Mouse (Mus musculus): ENCODE measurements around the gene Dnah12. TPM values are rescaled to one million over a fixed set of nuclear protein-coding genes. Genes with fewer than 3 reads are reported as not detected.

Gene Dnah12
- polyA plus RNA-seq (2012; ENCODE audit: insufficient read depth, low replicate concordance), result not detected in 2 replicates

DNA sequence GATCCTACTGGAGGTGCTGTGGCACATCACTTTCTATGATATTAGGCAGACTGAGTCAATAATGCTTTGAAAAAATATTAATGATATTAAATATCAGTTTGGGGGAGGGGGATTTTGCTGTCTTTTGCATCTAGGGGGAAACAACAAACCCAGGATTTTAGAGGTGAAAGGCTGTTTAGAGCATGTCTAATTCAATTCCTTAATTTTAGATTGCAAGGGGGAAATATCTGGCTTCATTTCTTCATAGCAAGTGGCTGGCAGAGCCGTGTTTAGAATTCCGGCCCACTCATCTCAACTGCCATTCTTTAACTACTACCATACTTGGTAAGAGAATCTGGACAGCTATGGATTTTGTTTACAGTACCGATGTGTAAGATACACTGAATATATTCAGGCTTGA lies at the start of gene Dnah12:
Dnah12 (plus strand) TSS at position 301 of the 400 bp plus-strand sequence.
- Histone ChIP-seq H3K4me1 (0 out of 2 replicates have a peak, but pooled peaks cover 4% of the 10 kb centered on the region), H3K4me3 (replicated peaks) (no peak within 1 kb of the TSS)
- TF ChIP-seq FLI1 (IDR thresholded peaks at IDR 0.05; ENCODE audit: low read length), result no peak
- TF ChIP-seq GATA1 (IDR thresholded peaks at IDR 0.05; ENCODE audit: borderline replicate concordance, low read length), result no peak

DNA sequence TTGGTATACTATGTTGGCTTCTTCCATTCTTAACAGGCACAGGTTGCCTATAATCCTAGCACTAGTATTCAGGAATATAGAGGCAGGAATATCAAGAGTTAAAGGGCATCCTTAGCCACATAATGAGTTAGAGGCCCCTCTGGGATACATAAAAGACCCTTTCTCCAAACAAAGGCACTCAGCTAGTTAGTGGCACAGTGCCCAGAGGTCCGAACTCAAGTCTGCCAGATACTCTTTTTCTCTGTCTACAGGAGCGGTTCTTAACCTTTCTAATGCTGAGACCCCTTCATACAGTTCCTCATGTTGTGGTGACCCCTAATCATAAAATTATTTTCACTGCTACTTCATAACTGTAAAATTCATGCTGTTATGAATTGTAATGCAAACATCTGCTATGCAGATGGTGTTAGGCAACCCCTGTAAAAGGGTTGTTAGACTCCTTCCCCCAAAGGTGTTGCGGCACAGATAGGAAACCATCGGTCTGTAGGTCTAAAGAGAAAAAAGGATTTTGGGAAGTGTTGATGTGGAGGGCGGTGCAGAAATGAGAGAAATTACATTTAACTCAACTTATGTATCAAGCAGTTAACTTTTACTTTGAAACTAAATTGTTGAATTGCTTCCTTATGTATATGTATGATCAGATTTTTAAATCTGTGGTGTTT lies 47.0 kb upstream of the Dnah12 start:
- Histone ChIP-seq H3K27me3 (replicated peaks) (no peaks in the 10 kb centered on the region), H3K9me3 (no peaks in the 10 kb centered on the region), H3K4me1 (peaks cover 29% of the 10 kb centered on the region), H3K36me3 (replicated peaks; ENCODE audit: low read length) (peaks cover 57% of the 10 kb centered on the region), H3K4me3 (replicated peaks) (no peak overlapping the region)
- TF ChIP-seq FLI1 (IDR thresholded peaks at IDR 0.05; ENCODE audit: low read length) (no peak), GATA1 (IDR thresholded peaks at IDR 0.05; ENCODE audit: borderline replicate concordance, low read length) (no peak)

More for the DNA sequence above, at the start of gene Dnah12:
- Histone ChIP-seq H3K9me3 (no peaks in the 10 kb centered on the region), H3K27me3 (replicated peaks) (no peaks in the 10 kb centered on the region), H3K36me3 (replicated peaks; ENCODE audit: low read length) (no peaks in the 10 kb centered on the region)

DNA sequence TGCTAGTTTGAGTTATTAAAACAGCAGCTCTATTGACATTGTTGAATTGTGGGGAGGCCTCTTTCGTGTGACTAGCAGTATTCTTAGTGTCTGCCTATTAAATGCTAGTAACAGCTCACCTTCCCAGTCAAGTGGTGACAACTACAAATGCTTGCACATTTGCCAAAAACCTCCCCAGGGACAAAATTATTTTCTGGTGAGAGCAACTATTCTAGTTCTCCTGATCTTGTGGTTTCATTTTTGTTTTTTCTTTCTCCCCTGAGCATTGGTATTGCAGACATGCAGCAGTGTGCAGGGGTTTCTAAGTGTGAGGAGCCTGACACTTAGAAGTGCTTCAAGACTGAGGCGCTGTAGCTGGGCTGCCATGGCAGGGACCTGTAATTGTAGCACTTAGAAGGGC lies 45.3 kb upstream of the Dnah12 start:
- no peaks in the 10 kb centered on the region for H3K27me3 ChIP-seq (replicated peaks)
- peaks cover 69% of the 10 kb centered on the region for H3K36me3 ChIP-seq (replicated peaks; ENCODE audit: low read length)
- H3K4me3 ChIP-seq (replicated peaks), result no peak overlapping the region
- H3K4me1 ChIP-seq, result peaks cover 20% of the 10 kb centered on the region
- TF ChIP-seq FLI1 (IDR thresholded peaks at IDR 0.05; ENCODE audit: low read length), result no peak
- TF ChIP-seq GATA1 (IDR thresholded peaks at IDR 0.05; ENCODE audit: borderline replicate concordance, low read length), result no peak
- H3K9me3 ChIP-seq, result no peaks in the 10 kb centered on the region

DNA sequence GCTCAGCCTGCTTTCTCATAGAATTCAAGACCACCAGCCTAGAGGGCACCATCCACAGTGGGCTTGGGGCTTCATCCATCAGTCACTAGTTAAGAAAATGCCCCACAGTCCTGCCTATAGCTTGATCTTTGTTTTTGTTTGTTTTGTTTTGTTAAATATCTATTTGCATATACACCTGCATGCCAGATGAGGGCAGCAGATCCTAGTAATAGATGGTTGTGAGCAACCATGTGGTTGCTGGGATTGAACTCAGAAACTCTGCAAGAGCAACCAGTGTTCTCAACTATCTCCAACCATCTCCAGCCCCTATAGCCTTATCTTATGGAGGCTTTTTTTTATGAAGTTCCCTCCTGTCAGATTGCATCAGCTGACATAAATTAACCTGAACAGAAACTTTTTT lies 41.2 kb upstream of the Dnah12 start:
- Histone ChIP-seq H3K27me3 (replicated peaks) (no peaks in the 10 kb centered on the region), H3K9me3 (no peaks in the 10 kb centered on the region), H3K36me3 (replicated peaks; ENCODE audit: low read length) (peaks cover 94% of the 10 kb centered on the region), H3K4me3 (replicated peaks) (no peak overlapping the region), H3K4me1 (peaks cover 3% of the 10 kb centered on the region; the same call in 1 of the 2 replicates)
- no peak for TF ChIP-seq FLI1 (IDR thresholded peaks at IDR 0.05; ENCODE audit: low read length)
- TF ChIP-seq GATA1 (IDR thresholded peaks at IDR 0.05; ENCODE audit: borderline replicate concordance, low read length), result no peak

DNA sequence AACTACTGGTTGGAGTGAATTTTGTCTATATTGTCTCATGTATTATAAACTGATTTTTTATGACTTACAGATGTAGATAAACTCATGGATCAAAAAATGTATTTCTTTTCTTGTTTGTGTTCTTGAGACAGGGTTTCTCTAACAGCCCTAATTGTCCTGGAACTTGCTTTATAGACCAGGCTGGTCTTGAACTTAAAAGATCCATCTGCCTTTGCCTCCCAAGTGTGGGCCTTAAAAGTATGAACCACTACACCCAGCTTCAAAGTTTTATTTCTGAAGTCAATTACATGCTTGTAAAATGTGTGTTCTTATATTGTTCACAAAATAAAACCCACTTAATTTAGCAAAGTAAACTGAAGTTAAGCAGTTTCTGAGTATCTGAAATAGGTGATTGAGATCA lies 34.9 kb upstream of the Dnah12 start:
- TF ChIP-seq GATA1 (IDR thresholded peaks at IDR 0.05; ENCODE audit: borderline replicate concordance, low read length) (no peak), FLI1 (IDR thresholded peaks at IDR 0.05; ENCODE audit: low read length) (no peak)
- no peaks in the 10 kb centered on the region for H3K27me3 ChIP-seq (replicated peaks)

DNA sequence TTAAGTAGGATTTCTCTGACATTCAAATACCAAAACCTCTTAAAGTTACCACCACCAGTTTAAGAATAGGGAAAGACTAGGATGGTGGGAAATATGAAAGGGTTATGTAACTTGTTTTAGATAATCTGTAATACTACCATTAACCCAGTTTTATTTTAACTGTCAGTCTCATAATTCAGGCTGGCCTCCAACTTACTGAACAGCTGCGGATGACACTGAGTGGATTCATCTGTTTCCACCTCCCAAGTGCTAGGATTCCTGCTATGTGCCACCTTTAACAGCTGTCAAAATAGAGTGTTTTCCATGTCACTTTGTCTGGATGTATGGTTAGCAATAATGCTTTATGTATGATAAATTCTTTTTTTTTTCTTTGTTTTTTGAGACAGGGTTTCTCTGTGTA lies 32.8 kb upstream of the Dnah12 start:
- Histone ChIP-seq H3K9me3 (no peaks in the 10 kb centered on the region), H3K4me3 (replicated peaks) (no peak overlapping the region), H3K36me3 (replicated peaks; ENCODE audit: low read length) (peaks cover 93% of the 10 kb centered on the region), H3K27me3 (replicated peaks) (no peaks in the 10 kb centered on the region), H3K4me1 (peaks cover 10% of the 10 kb centered on the region; the same call in 1 of the 2 replicates)
- no peak for TF ChIP-seq FLI1 (IDR thresholded peaks at IDR 0.05; ENCODE audit: low read length)
- TF ChIP-seq GATA1 (IDR thresholded peaks at IDR 0.05; ENCODE audit: borderline replicate concordance, low read length), result no peak

More for the DNA sequence above, 34.9 kb upstream of the Dnah12 start:
- peaks cover 7% of the 10 kb centered on the region; the same call in 1 of the 2 replicates for H3K4me1 ChIP-seq
- H3K4me3 ChIP-seq (replicated peaks), result no peak overlapping the region
- H3K36me3 ChIP-seq (replicated peaks; ENCODE audit: low read length), result peaks cover 93% of the 10 kb centered on the region
- no peaks in the 10 kb centered on the region for H3K9me3 ChIP-seq

DNA sequence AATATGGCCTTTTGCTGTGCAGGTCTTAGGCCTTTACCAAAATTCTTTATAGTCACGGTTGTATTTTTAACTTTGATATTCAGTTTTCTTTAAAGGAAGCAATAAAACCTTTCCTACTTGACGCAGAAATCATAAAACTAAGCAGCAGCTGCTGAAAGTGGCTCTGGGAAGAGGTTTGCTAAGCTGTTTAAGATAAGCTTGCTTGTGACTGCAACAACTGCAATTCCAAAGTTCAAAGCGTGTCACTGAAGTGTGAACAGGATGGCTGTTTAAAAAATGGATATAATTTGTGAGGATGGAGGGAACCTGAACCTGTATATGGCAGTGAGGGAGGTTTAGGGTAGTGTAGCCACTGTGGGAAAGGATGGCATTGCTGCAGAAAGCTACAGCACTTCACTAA lies 31.1 kb upstream of the Dnah12 start:
- no peak overlapping the region for H3K4me3 ChIP-seq (replicated peaks)
- H3K27me3 ChIP-seq (replicated peaks), result no peaks in the 10 kb centered on the region
- H3K9me3 ChIP-seq, result no peaks in the 10 kb centered on the region
- H3K4me1 ChIP-seq, result peaks cover 25% of the 10 kb centered on the region
- peaks cover 90% of the 10 kb centered on the region for H3K36me3 ChIP-seq (replicated peaks; ENCODE audit: low read length)
- TF ChIP-seq GATA1 (IDR thresholded peaks at IDR 0.05; ENCODE audit: borderline replicate concordance, low read length), result no peak
- no peak for TF ChIP-seq FLI1 (IDR thresholded peaks at IDR 0.05; ENCODE audit: low read length)

DNA sequence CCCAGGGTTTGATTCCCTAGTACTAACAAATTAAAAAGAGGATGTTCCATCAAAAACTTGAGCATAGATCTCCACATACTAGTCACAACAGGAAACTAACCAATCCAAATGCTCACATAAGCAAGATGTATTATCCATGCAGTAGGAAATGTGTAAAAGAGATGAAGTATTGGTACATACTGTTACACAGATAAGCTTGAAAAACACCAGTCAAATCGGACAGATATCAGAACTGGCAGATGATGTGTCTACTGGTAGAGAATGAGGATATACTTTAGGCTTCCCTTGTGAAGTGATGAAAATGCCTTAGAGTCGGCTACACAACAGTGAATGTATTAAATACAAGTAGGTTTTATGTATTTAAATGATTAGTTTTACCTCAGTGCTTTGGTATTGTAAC lies 30.6 kb upstream of the Dnah12 start:
- Histone ChIP-seq H3K9me3 (no peaks in the 10 kb centered on the region), H3K27me3 (replicated peaks) (no peaks in the 10 kb centered on the region), H3K36me3 (replicated peaks; ENCODE audit: low read length) (peaks cover 86% of the 10 kb centered on the region), H3K4me3 (replicated peaks) (no peak overlapping the region), H3K4me1 (peaks cover 27% of the 10 kb centered on the region)
- no peak for TF ChIP-seq FLI1 (IDR thresholded peaks at IDR 0.05; ENCODE audit: low read length)
- no peak for TF ChIP-seq GATA1 (IDR thresholded peaks at IDR 0.05; ENCODE audit: borderline replicate concordance, low read length)

DNA sequence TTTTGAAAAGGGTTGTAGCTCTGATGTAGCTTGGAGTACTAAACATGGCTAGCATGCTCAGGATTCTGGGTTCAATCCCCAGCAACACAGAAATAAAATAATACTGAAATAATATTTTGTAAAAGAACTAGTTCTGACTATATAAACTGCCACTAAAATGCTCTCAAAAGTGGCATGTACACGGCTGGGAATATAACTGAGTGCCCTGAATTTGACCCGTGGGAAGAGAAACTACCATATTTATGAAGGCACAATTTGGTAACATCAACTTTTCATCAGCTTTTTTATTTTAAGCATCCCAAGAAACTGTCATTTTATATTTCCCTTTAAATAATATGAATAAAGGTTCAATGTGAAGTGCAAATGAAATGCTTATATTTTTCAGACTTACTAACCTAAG lies 29.2 kb upstream of the Dnah12 start:
- H3K4me3 ChIP-seq (replicated peaks), result no peak overlapping the region
- H3K9me3 ChIP-seq, result no peaks in the 10 kb centered on the region
- H3K4me1 ChIP-seq, result peaks cover 27% of the 10 kb centered on the region
- peaks cover 73% of the 10 kb centered on the region for H3K36me3 ChIP-seq (replicated peaks; ENCODE audit: low read length)
- no peak for TF ChIP-seq FLI1 (IDR thresholded peaks at IDR 0.05; ENCODE audit: low read length)
- TF ChIP-seq GATA1 (IDR thresholded peaks at IDR 0.05; ENCODE audit: borderline replicate concordance, low read length), result no peak
- H3K27me3 ChIP-seq (replicated peaks), result no peaks in the 10 kb centered on the region

DNA sequence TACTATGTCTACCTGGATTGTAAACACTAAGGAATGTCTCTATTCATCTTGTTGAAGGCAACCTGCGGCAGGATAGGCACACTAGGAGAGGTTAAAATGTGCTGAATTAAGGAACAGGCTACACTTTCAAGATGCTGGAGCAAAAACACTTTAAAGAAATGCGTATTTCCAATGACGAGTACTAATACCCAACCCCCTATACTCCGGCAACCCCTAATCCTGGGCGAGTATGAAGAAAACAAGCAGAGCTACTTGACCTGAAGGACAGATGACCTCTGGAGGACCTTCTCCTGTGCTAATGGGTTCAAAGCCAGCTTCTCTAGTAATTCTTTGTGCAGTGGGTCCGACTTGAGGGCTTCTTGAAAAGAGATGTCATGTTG lies 25.1 kb upstream of the Dnah12 start:
- Histone ChIP-seq H3K27me3 (replicated peaks) (no peaks in the 10 kb centered on the region), H3K4me1 (peaks cover 46% of the 10 kb centered on the region), H3K9me3 (no peaks in the 10 kb centered on the region), H3K4me3 (replicated peaks) (peak overlapping the region; percentile 100), H3K36me3 (replicated peaks; ENCODE audit: low read length) (peaks cover 38% of the 10 kb centered on the region)
- no peak for TF ChIP-seq FLI1 (IDR thresholded peaks at IDR 0.05; ENCODE audit: low read length)
- TF ChIP-seq GATA1 (IDR thresholded peaks at IDR 0.05; ENCODE audit: borderline replicate concordance, low read length), result no peak

All from megakaryocyte, embryonic 14.5 days (primary cell).